Mouse (Mus musculus) MEL (cell line): ENCODE measurements around the gene Nat8f4. TPM values are rescaled to one million over a fixed set of nuclear protein-coding genes. Genes with fewer than 3 reads are reported as not detected.
"Not testable (repeated sequence)": the region's sequence is repeated elsewhere in the genome, so short reads cannot be mapped to it uniquely, and the experiment has no call there.

Source experiments
- DNase-seq: peaks from one replicate; pipeline ENCODE4 v3.0.0; 2011; ENCODE audit warnings: low read depth, low spot score
- H3K27ac ChIP-seq: 2 replicates; pipeline ENCODE4 v1.5.1; 2012; ENCODE audit warnings: low read depth, mild to moderate bottlenecking, control low read depth, low read length, moderate library complexity; ENCODE audit not compliant: control insufficient read depth
- H3K27me3 ChIP-seq, 2 experiments: fragments of 150-350 bp in 1 of 2; sonication (generic) in 1 of 2; 2 replicates each; pipeline ENCODE4 v1.6.1; 2012; ENCODE audit warnings: low read length in 2 of 2, mild to moderate bottlenecking in 2 of 2, improper control_type of control experiment in 1 of 2, moderate library complexity in 1 of 2; ENCODE audit not compliant: insufficient read depth in 2 of 2, control insufficient read depth in 1 of 2
- H3K36me3 ChIP-seq, 2 experiments: 2 replicates each; pipeline ENCODE4 v1.6.1; 2012 to 2014; ENCODE audit warnings: low read length in 2 of 2, improper control_type of control experiment in 1 of 2, inconsistent platforms in 1 of 2, mild to moderate bottlenecking in 1 of 2; ENCODE audit not compliant: insufficient read depth in 2 of 2, control insufficient read depth in 1 of 2
- H3K4me1 ChIP-seq, 2 experiments: fragments of 150-350 bp in 1 of 2; sonication (generic) in 1 of 2; 2 replicates each; pipeline ENCODE4 v1.6.1; 2012; ENCODE audit warnings: low read length in 2 of 2, improper control_type of control experiment in 1 of 2, mild to moderate bottlenecking in 1 of 2; ENCODE audit not compliant: insufficient read depth in 2 of 2, control insufficient read depth in 1 of 2
- H3K4me3 ChIP-seq, 2 experiments: fragments of 150-350 bp in 1 of 2; sonication (generic) in 1 of 2; 2 replicates each; pipeline ENCODE4 v1.5.1; 2012; ENCODE audit warnings: low read depth in 2 of 2, low read length in 2 of 2, mild to moderate bottlenecking in 2 of 2, moderate library complexity in 2 of 2, control low read depth in 1 of 2, improper control_type of control experiment in 1 of 2; ENCODE audit not compliant: control insufficient read depth in 1 of 2, insufficient read depth in 1 of 2
- H3K79me2 ChIP-seq: 2 replicates; pipeline ENCODE4 v1.6.1; 2012; ENCODE audit warnings: mild to moderate bottlenecking, low read length, moderate library complexity; ENCODE audit not compliant: control insufficient read depth, poor library complexity, insufficient read depth
- H3K9ac ChIP-seq: 2 replicates; pipeline ENCODE4 v1.6.1; 2012; ENCODE audit warnings: low read depth, mild to moderate bottlenecking, control low read depth, low read length, moderate library complexity; ENCODE audit not compliant: control insufficient read depth, poor library complexity, severe bottlenecking
- H3K9me3 ChIP-seq: fragments of 150-350 bp; sonication (generic); replicated peaks from 2 replicates; pipeline ENCODE4 v1.6.1; 2012; ENCODE audit warnings: mild to moderate bottlenecking, low read length, improper control_type of control experiment, moderate library complexity; ENCODE audit not compliant: insufficient read depth
- BHLHE40 ChIP-seq: IDR thresholded peaks from 2 replicates; pipeline ENCODE4 v1.6.1; 2012; ENCODE audit warnings: low read depth, mild to moderate bottlenecking, inconsistent platforms, low read length, improper control_type of control experiment, borderline replicate concordance
- CTCF ChIP-seq, 3 experiments: IDR thresholded peaks in 2 of 3; conservative IDR thresholded peaks in 1 of 3; 2 replicates each; pipeline ENCODE4 v1.5.1; 2011 to 2012; ENCODE audit warnings: low read length in 3 of 3, low read depth in 2 of 3, mild to moderate bottlenecking in 2 of 3, improper control_type of control experiment in 1 of 3, inconsistent platforms in 1 of 3, mixed read lengths in 1 of 3, moderate library complexity in 1 of 3; ENCODE audit not compliant: control insufficient read depth in 1 of 3, insufficient read depth in 1 of 3, poor library complexity in 1 of 3, severe bottlenecking in 1 of 3
- ELF1 ChIP-seq: IDR thresholded peaks from 2 replicates; pipeline ENCODE4 v1.6.1; 2014; ENCODE audit warnings: low read depth, mild to moderate bottlenecking, inconsistent platforms, low read length, improper control_type of control experiment, moderate library complexity
- EP300 ChIP-seq, 2 experiments: IDR thresholded peaks; 2 replicates each; pipeline ENCODE4 v1.6.1; 2011; ENCODE audit warnings: improper control_type of control experiment in 2 of 2, low read length in 2 of 2, low read depth in 1 of 2, mild to moderate bottlenecking in 1 of 2
- ETS1 ChIP-seq: IDR thresholded peaks from 2 replicates; pipeline ENCODE4 v1.6.1; 2012; ENCODE audit warnings: low read depth, mild to moderate bottlenecking, inconsistent platforms, low read length, improper control_type of control experiment, moderate library complexity
- HCFC1 ChIP-seq: IDR thresholded peaks from 2 replicates; pipeline ENCODE4 v1.6.1; 2012; ENCODE audit warnings: low read depth, mild to moderate bottlenecking, inconsistent platforms, low read length, improper control_type of control experiment, moderate library complexity
- KAT2A ChIP-seq: conservative IDR thresholded peaks from 2 replicates; pipeline ENCODE4 v1.6.1; 2012; ENCODE audit warnings: low read depth, low read length, improper control_type of control experiment, inconsistent platforms
- MAX ChIP-seq: IDR thresholded peaks from 2 replicates; pipeline ENCODE4 v1.6.1; 2011; ENCODE audit warnings: low read length, improper control_type of control experiment
- MXI1 ChIP-seq: IDR thresholded peaks from 2 replicates; pipeline ENCODE4 v1.6.1; 2011; ENCODE audit warnings: mild to moderate bottlenecking, low read depth, low read length, improper control_type of control experiment
- MYC ChIP-seq: IDR thresholded peaks from 2 replicates; pipeline ENCODE4 v1.6.1; 2011; ENCODE audit warnings: low read depth, mild to moderate bottlenecking, low read length, improper control_type of control experiment, moderate library complexity
- NELFE ChIP-seq: IDR thresholded peaks from 2 replicates; pipeline ENCODE4 v1.6.1; 2011; ENCODE audit warnings: low read depth, low read length, improper control_type of control experiment
- POLR2A ChIP-seq, 2 experiments: IDR thresholded peaks; 2 replicates each; pipeline ENCODE4 v1.6.1; 2011 to 2012; ENCODE audit warnings: low read length in 2 of 2, mild to moderate bottlenecking in 2 of 2, control low read depth in 1 of 2, improper control_type of control experiment in 1 of 2, low read depth in 1 of 2, moderate library complexity in 1 of 2; ENCODE audit not compliant: control insufficient read depth in 1 of 2, insufficient read depth in 1 of 2, poor library complexity in 1 of 2
- POLR2AphosphoS2 ChIP-seq: IDR thresholded peaks from 2 replicates; pipeline ENCODE4 v1.6.1; 2011; ENCODE audit warnings: low read length, improper control_type of control experiment
- RAD21 ChIP-seq: IDR thresholded peaks from 2 replicates; pipeline ENCODE4 v1.6.1; 2011; ENCODE audit warnings: mild to moderate bottlenecking, low read depth, low read length, improper control_type of control experiment
- RCOR1 ChIP-seq: IDR thresholded peaks from 2 replicates; pipeline ENCODE4 v1.6.1; 2012; ENCODE audit warnings: low read depth, mild to moderate bottlenecking, inconsistent platforms, low read length, improper control_type of control experiment
- SIN3A ChIP-seq: IDR thresholded peaks from 2 replicates; pipeline ENCODE4 v1.6.1; 2012; ENCODE audit warnings: low read length, improper control_type of control experiment, inconsistent platforms
- SMC3 ChIP-seq: IDR thresholded peaks from 2 replicates; pipeline ENCODE4 v1.6.1; 2011; ENCODE audit warnings: low read depth, low read length, improper control_type of control experiment
- TBP ChIP-seq: IDR thresholded peaks from 2 replicates; pipeline ENCODE4 v1.8.0; 2011; ENCODE audit warnings: low read depth, low read length, improper control_type of control experiment
- TCF12 ChIP-seq: IDR thresholded peaks from 2 replicates; pipeline ENCODE4 v1.6.1; 2014; ENCODE audit warnings: low read depth, mild to moderate bottlenecking, inconsistent platforms, low read length, improper control_type of control experiment, moderate library complexity
- UBTF ChIP-seq: IDR thresholded peaks from 2 replicates; pipeline ENCODE4 v1.6.1; 2012; ENCODE audit warnings: low read depth, mild to moderate bottlenecking, inconsistent platforms, low read length, improper control_type of control experiment, moderate library complexity, borderline replicate concordance; ENCODE audit not compliant: insufficient read depth
- ZC3H11A ChIP-seq: IDR thresholded peaks from 2 replicates; pipeline ENCODE4 v1.6.1; 2012; ENCODE audit warnings: low read depth, mild to moderate bottlenecking, inconsistent platforms, low read length, improper control_type of control experiment
- polyA plus RNA-seq, 2 experiments: library from polyadenylated mRNA; stranded (reverse) in 1 of 2; unstranded in 1 of 2; fragments of >175 nt in 1 of 2; fragments of >200 nt in 1 of 2; gene quantifications; 2 replicates each; pipeline versions ENCODE4 v1.2.1 to v1.2.4; 2012; ENCODE audit warnings: low replicate concordance in 2 of 2, low read depth in 1 of 2; ENCODE audit not compliant: insufficient read length in 2 of 2, insufficient read depth in 1 of 2, missing spikeins in 1 of 2
- total RNA-seq: library from RNA; depleted of rRNA; stranded (reverse); fragments of 300-350 nt; gene quantifications from 2 replicates; pipeline ENCODE4 v1.2.3, GENCODE M21; 2012

The Nat8f4 gene
- total and polyA plus RNA-seq, 3 experiments, result 2.6 to 3.0 TPM; not detected in 1

DNA sequence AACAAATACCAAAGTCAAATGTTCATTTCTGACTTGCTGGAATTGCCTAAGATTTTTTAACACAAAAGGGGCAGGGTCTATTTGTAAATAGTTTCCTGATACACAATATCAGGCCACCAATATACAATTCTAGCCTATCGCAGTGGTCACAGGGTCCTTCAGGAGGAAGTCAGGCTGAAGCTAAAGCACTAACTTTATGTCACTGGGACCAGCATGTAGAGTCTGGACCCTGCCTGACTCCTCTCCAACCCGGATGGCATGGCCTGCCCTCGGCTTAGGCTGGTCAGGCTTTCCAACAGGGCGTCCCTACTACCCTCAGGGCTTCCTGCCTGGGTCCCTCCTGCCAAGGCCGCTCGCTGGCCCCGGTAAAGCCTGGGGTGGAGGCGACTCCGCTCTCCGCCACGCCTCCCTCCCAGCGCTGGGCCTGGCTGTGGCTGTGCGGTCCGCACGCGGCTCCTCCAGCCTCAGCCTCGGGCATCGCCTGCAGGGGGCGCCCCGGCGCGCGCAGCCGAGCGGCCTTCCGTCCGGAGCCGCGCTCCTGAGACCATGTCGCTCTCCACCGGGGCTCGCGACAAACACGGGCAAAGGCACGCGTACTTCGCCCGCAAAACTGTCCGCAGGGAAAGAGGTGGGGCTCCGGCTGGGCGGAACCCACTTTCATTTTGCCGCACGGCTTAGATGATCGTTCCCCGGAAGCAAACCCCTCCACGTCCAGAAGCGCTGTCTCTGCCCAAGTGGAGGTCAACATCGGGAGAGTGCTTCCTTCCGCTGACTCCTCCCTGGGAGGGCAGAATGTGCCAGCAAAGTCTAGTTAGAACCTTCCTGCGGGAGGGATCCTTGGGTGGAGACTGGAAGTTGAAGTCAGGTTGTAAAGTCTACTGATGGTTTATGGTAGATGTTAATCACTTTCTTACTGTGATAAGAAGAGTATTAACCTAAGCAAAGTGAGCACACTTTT lies 32.1 kb upstream of the Nat8f4 start:
- Histone ChIP-seq H3K9ac (peak overlapping the region; percentile 78), H3K4me3 (peak overlapping the region; percentile 71 to 73), H3K27ac (peak overlapping the region; percentile 85)
- H3K4me1 ChIP-seq, H3K79me2 ChIP-seq, H3K27me3 ChIP-seq, H3K9me3 ChIP-seq, H3K36me3 ChIP-seq: not testable (repeated sequence)
- TF ChIP-seq ETS1, result peak; percentile 16
- peak; percentile 5; the same call in 1 of the 2 replicates for TF ChIP-seq SMC3
- 0 out of 2 replicates have a peak, but pooled peaks have one; percentile 11 for TF ChIP-seq BHLHE40
- peak; percentile 72 for TF ChIP-seq NELFE
- peak; percentile 52 for TF ChIP-seq KAT2A
- TF ChIP-seq ELF1, result 0 out of 2 replicates have a peak, but pooled peaks have one; percentile 41
- peak; percentile 57 for TF ChIP-seq SIN3A
- peak; percentile 75; the same call in 1 of the 2 replicates for TF ChIP-seq POLR2AphosphoS2
- TF ChIP-seq UBTF, result 0 out of 2 replicates have a peak, but pooled peaks have one; percentile 46
- TF ChIP-seq MXI1, result peak; percentile 56
- TF ChIP-seq HCFC1, result peak; percentile 85
- peak in 2 of 3 experiments; percentile 37 to 44; a peak in 5 of 6 replicates for TF ChIP-seq CTCF (IDR thresholded peaks at IDR 0.05 in 2 of 3, conservative IDR thresholded peaks at IDR 0.05 in 1 of 3; ENCODE audit: control insufficient read depth in 1 of 3, insufficient read depth in 1 of 3, low read depth in 2 of 3, low read length in 3 of 3, poor library complexity in 1 of 3, severe bottlenecking in 1 of 3)
- 0 out of 4 replicates have a peak, but pooled peaks of 1 of the 2 experiments have one; percentile 9 for TF ChIP-seq EP300 (IDR thresholded peaks at IDR 0.05; ENCODE audit: low read depth in 1 of 2, low read length in 2 of 2)
- peak; percentile 56; the same call in 1 of the 2 replicates for TF ChIP-seq MYC
- TF ChIP-seq TBP, result peak; percentile 72; the same call in 1 of the 2 replicates
- TF ChIP-seq TCF12, result peak; percentile 9; the same call in 1 of the 2 replicates
- peak; percentile 42 to 81; a peak in 3 of 4 replicates for TF ChIP-seq POLR2A (IDR thresholded peaks at IDR 0.05; ENCODE audit: control insufficient read depth in 1 of 2, insufficient read depth in 1 of 2, low read depth in 1 of 2, low read length in 2 of 2, poor library complexity in 1 of 2)
- DNase-seq, result peak; percentile 91

DNA sequence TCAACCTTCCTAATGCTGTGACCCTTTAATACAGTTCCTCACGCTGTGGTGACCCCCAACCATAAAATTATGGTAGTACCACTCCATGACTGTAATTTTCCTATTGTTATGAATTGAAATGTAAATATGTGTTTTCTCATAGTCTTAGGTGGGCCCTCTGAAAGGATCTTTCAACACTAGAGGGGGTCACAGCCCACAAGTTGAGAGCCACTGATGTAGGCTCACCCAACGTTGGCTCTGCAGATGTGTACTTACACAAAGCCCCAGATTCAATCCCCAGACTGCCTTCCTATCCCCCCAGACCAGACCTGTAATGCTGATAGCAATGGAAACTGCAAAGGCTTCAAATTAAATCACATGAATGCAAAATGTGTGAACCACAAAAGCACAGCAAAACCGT lies 31.0 kb upstream of the Nat8f4 start:
- no peak overlapping the region for H3K4me3 ChIP-seq
- peaks cover 0 to 7% of the 10 kb centered on the region in 2 experiments; a peak in 2 of 4 replicates for H3K36me3 ChIP-seq
- H3K4me1 ChIP-seq, result peaks cover 3 to 7% of the 10 kb centered on the region in 2 experiments; a peak in 3 of 4 replicates
- H3K27me3 ChIP-seq, result no peaks in the 10 kb centered on the region
- peak; percentile 68 for DNase-seq
- no peaks in the 10 kb centered on the region; the same call in 1 of the 2 replicates for H3K79me2 ChIP-seq
- no peak overlapping the region for H3K27ac ChIP-seq
- H3K9me3 ChIP-seq, result no peaks in the 10 kb centered on the region
- no peak overlapping the region for H3K9ac ChIP-seq
- TF ChIP-seq RCOR1, result no peak
- TF ChIP-seq CTCF (IDR thresholded peaks at IDR 0.05 in 2 of 3, conservative IDR thresholded peaks at IDR 0.05 in 1 of 3; ENCODE audit: control insufficient read depth in 1 of 3, insufficient read depth in 1 of 3, low read depth in 2 of 3, low read length in 3 of 3, poor library complexity in 1 of 3, severe bottlenecking in 1 of 3), result peak in 2 of 3 experiments; percentile 46 to 72; a peak in 5 of 6 replicates
- TF ChIP-seq SMC3, result peak; percentile 74
- TF ChIP-seq MAX, result no peak
- peak; percentile 77 for TF ChIP-seq ZC3H11A
- TF ChIP-seq RAD21, result peak; percentile 79
- TF ChIP-seq MXI1, result no peak
- TF ChIP-seq, all 39 proteins: peak for 4
